Mouse (Mus musculus): ENCODE measurements around the gene Vangl1.
"Not testable (repeated sequence)": the region's sequence is repeated elsewhere in the genome, so short reads cannot be mapped to it uniquely, and the experiment has no call there.

The Vangl1 gene

GRCm38 (mm10) chr3:102169197-102169905 lies 35.1 kb downstream of the Vangl1 start:
- peak; percentile 96 to 97 for DNase-seq (ENCODE audit: low spot score in 2 of 2)

GRCm38 (mm10) chr3:102167555-102168210 lies 36.8 kb downstream of the Vangl1 start:
- DNase-seq (ENCODE audit: low spot score in 2 of 2), result no peak

DNA sequence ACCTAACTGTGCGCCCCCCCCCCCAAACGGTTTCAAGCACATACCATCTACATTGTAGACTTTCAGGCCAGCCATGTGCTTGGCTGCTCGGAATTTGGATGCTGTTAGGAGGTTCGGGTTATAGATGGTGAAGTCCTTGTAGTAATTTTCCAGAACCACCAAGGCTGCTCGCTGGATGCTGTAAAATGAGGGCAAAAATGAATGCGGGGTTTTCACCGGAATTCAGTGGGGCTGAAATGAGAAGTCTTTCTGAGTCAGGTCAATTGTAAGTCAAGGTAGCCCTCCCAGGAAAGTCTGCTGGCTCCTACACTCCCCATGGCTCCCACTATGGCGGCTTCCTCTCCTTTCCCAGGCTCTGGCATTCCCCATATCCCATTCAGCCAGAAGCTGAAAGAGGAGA lies 37.7 kb downstream of the Vangl1 start:
- no peak for DNase-seq (ENCODE audit: low spot score in 2 of 2)

DNA sequence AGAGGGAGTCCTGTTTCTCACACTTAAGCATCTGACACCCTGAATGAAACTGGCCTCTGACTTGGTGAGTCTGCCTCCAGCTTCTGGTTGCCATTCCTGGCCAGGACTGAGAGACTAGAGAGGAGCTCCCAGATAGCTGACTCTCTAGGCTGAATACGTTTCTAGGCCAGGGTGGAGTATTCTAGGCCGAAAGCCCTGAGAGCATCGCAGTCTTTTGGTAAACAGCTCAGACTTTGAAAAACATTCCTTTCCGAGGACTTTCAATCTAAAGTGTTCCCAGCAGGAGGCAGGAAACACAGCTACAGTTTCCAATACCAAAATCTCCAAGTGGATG lies 38.2 kb downstream of the Vangl1 start:
- no peak for DNase-seq (ENCODE audit: low spot score in 2 of 2)

DNA sequence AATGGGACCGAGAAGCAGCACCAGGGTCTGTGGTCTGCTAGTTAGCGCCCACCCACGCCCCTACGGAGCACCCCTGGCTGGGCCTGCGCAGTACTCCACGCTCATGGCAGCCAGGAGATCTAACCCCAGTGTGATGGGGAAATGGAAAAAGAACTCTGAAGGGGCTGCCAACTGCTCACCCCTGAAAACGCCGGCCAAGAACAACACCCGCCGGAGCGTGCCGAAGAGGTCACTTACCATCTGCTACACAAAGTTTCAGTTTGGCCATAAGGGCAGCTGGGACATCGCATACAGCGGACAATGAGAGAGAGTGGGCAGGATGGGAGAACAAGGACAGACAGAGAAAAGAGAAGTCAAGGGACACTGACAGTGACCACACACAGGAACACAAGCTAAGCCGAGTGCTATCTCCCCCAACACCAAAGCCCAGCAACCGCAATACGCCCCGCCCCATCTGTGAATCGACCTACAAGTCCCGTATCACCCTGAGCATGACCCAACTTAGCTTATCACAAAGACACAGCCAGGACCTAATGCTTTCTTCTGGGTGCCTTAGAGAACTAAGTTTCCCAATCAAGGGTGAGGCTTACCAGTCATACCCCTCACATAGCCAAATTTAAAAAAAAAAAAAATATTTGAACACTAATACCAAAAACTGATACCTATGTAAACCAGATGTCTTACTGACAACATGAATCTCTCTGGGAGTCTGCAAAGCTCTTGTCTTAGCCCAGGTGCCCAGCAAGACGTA lies 38.8 kb downstream of the Vangl1 start:
- no peak for DNase-seq (ENCODE audit: low spot score in 2 of 2)

DNA sequence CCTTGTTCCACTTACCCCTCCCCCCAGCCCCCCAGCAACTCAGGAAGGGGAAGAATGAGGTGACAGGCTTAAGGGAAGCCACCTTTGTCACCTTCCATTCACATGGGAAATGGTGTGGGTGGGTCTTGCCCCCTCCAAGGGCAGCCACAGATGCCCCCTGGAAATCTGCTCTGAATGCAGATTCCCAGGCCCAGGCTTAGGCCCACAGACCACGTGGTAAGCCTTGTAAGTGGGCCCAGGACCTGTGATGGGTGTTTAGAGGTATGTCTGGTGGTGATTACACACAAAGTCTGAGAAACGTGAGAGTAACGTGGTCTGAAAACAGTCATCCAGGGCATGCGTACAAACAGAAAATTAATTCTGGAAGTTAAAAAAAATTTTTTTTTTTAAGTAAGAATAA lies 39.6 kb downstream of the Vangl1 start:
- DNase-seq (ENCODE audit: low spot score in 2 of 2), result no peak

- not testable (repeated sequence) for DNase-seq (ENCODE audit: low spot score in 2 of 2)
These were observed 40.6 kb downstream of the Vangl1 start for GRCm38 (mm10) chr3:102163861-102164260.

DNA sequence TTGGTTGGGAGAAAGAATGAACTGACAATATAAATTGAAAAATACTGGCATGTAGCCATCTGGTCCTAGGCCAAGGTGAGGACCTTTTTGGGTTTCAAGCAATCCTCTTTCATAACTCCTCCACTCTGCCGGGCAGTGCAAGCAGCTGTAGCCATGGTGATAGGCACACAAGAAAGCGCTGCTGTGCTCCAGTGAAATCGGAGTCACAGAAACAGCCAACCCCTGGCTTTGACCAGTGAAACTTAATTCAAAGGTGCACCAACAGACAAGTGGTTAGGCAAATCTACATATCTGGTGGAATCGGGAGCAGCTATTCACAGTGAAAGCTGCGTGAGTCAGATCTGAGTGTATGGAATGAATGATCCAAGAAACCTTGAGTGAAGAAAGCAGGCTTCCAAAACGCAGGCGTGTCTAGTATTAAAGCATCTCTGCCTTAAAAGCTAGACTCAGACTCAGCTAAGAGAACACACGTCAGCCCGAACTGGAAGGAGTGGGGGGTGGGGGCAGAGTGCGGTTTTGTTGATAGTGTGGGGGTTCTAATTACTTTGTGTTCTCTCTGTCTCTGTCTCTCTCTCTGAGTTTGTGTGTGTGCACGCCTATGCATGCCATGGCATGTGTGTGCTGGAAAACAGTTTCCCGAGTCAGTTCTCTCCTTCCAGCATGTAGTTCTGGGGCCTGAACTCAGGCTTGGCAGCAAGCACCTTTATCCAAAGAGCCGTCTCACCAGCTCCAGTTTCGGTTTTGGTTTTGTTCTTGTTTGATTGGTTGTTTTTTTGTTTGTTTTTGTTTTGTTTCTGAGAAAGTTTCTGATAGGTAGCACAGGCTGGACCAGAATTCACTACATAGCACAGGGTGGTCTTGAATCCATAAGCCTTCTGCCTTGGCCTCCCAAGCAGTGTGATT lies 44.8 kb downstream of the Vangl1 start:
- DNase-seq (ENCODE audit: low spot score in 2 of 2), result peak; percentile 5 to 11

GRCm38 (mm10) chr3:102158759-102159422 lies 45.6 kb downstream of the Vangl1 start:
- no peak for DNase-seq (ENCODE audit: low spot score in 2 of 2)

DNA sequence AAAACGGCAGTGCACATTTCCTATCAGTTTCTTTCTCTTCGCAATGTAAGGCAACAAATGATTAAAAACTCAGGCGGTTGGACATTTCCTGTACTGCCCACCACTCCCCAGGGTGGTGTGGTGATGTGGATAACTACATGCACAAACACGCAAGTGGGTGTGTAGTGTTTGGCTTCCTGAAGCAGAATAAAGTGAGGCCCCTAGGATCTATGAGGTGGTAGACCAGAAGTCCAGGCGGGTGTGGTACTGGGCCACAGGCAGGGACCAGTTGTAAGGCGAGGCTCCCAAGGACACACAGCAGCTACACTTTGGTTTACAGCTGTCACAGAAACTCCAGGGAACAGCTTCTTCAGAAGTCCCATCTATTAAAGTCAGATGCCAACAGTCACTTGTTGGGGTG lies 46.8 kb downstream of the Vangl1 start:
- DNase-seq (ENCODE audit: low spot score in 2 of 2), result no peak

DNA sequence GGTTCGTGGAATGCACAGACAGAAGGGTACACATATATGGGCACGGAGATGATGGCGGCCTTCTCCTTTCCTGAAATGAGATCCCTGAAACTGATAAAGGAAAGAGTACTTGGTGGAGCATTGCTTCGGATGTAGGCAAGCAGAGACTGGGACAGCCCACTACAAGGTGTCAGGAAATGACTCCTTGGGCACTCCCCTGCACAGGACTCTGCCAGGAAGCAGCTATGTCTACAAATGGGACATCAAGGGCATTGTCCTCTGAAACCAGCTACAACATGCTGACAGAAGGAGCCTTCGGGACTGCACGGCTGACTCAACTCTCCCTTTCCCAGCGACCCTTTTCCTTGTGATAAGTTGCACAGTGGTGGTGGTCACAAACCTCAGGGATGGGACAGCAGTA lies 47.8 kb downstream of the Vangl1 start:
- no peak for DNase-seq (ENCODE audit: low spot score in 2 of 2)

DNA sequence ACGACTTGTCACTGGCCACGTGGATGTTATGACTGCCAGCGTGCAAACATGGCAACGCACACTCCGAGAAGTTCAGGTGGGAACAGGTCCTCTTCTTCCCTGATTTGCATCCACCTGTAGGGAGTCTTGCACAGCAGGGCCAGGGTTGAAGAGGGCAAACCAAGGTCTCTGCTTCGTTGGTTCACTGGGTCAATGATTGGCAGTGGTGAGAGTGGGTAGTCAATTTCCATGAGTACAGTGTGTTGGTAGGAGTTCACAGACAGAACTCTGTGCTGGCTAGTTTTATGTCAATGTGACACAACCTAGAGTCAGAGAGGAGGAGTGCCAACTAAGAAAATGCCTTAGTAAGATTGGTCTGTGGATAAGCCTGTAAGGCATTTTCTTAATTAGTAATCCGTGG lies 50.4 kb downstream of the Vangl1 start:
- no peak for DNase-seq (ENCODE audit: low spot score in 2 of 2)

- DNase-seq (ENCODE audit: low spot score in 2 of 2), result no peak
These were observed 51.6 kb downstream of the Vangl1 start for GRCm38 (mm10) chr3:102152872-102153271.

DNA sequence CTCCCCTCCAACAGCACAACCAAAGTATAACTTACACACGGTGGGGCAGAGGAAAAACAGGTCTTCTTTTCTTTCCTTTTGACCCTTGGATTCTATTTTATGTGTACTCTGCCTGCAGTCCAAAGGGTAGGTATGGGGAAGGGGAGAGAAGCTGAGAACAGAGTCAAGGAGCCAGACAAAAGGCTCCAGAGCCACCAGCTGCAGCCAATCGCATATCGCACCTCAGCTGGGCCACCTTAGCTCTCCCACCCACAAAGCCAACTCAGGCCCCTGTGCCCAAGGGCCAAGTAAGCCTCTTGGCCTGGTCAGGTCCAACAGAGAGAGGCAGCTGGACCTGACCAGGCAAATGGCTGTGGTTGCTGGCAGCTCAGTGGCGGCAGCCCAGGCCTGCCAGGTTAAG lies 52.0 kb downstream of the Vangl1 start:
- no peak for DNase-seq (ENCODE audit: low spot score in 2 of 2)

DNA sequence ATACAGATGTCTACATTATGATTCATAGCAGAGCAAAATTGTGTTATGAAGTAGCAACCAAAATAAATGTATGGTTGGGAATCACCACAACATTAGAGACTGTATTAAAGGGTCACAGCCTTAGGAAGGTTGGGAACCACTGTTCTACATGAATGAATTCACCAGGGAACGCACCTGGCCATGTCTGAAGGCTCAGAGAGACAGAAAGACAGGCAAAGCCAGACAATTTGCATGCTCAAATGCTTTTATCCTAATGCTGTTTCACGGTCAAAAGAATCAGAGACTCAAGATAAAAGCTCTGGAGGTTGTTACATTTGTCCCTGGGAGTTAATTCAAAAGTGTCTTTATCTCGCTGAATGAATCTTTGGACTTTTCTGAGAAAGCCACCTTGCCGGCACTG lies 52.6 kb downstream of the Vangl1 start:
- no peak for DNase-seq (ENCODE audit: low spot score in 2 of 2)

DNA sequence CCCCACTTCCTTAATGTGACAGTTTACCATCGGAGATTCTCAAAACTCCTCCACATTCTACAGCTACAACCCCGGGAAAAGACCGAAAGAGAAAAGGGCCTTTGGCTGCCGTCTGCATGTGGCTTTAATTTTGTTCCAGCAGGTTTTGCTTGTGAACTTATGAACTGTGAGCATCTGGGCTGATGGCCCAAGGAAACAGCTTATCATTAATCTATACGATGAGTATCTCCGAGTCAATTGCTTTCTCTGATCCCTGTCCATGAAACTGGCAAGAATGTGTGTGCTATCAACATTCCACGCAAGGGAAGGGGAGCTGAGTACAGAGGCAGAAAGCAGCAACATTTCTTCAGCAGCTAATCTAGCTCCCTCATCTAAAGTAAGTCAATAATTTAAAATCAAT lies 54.6 kb downstream of the Vangl1 start:
- no peak for DNase-seq (ENCODE audit: low spot score in 2 of 2)

- DNase-seq (ENCODE audit: low spot score in 2 of 2), result no peak
These were observed 57.3 kb downstream of the Vangl1 start for GRCm38 (mm10) chr3:102147189-102147588.

DNA sequence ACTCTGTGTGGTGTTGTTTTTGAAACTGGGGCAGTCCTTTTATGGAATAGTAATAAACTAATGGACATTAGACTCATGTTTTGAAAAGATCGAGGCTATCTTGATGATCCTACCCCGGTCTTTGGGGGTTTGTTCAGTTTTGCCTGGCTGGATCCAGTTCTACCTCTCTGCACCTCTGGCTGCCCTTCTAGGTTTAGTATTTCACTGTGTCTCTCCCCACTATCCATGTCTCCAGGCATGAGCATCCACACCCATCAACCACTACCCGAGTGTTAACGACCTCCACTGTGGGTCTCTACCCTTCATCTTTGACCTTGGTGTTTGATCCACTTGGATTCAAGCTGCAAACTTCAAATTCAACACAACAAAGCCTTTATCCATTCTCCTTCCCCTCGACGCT lies 58.1 kb downstream of the Vangl1 start:
- no peak for DNase-seq (ENCODE audit: low spot score in 2 of 2)

GRCm38 (mm10) chr3:102145645-102146386 lies 58.7 kb downstream of the Vangl1 start:
- DNase-seq (ENCODE audit: low spot score in 2 of 2), result no peak

DNA sequence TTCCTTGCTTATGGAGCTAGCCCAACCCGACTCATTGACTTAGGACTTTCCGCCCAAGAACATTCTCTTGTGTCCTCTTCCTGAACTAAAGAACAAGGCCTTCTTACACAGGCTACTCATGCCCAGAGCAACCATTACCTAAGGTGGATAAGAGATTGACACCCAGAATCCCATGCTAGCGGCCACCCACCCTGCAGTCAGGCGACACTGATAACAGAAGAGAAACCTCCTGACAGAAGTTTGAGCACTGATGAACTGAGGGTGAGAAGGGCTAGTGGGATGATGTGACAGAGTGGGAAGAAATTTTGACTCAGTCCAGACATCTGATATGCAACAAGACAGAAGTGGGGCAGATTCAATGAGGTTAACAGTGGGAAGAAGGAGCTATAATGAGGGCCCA lies 60.1 kb downstream of the Vangl1 start:
- no peak for DNase-seq (ENCODE audit: low spot score in 2 of 2)

DNA sequence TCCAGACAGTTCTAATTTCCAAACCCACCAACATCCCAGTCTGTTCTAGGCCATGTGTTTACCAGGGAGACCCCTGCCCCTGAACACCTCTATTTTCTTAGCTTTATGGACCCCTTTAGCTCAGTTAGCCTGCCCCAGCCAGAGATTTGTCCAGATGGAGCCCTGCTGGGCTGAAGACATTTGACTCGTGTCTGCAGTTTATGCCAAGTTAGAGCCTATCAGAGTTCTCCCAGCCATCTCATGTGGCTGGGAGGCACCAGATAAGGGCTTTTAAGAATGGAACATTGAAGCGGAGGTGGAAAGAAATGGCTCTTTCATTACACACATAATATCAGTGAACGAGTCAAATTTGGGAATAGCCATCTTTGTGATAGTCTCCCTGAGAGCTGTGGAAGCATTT lies 61.0 kb downstream of the Vangl1 start:
- DNase-seq (ENCODE audit: low spot score in 2 of 2), result no peak
